Mouse (Mus musculus) limb, embryonic 15.5 days (tissue): ENCODE results near the gene Pkdcc. TPM values are rescaled to one million over a fixed set of nuclear protein-coding genes. Genes with fewer than 3 reads are reported as not detected.

ENCODE experiments used
- ATAC-seq: fragments of 200-750 bp; cut with Nextera tagmentation; 2 replicates; pipeline ENCODE4 v1.8.0; 2017; ENCODE audit warnings: low read depth, moderate TSS enrichment; ENCODE audit not compliant: insufficient number of reproducible peaks, low FRiP score, low TSS enrichment
- H3K27ac ChIP-seq: fragments of 300-500 bp; sonication (generic); 2 replicates; pipeline ENCODE4 v1.5.1; 2015; ENCODE audit warnings: moderate library complexity, mild to moderate bottlenecking, inconsistent platforms
- H3K27me3 ChIP-seq: fragments of 300-500 bp; sonication (generic); 2 replicates; pipeline ENCODE4 v1.6.1; 2015; ENCODE audit warnings: inconsistent platforms
- H3K36me3 ChIP-seq: fragments of 300-500 bp; sonication (generic); 2 replicates; pipeline ENCODE4 v1.6.1; 2015; ENCODE audit warnings: inconsistent platforms
- H3K4me1 ChIP-seq: fragments of 300-500 bp; sonication (generic); 2 replicates; pipeline ENCODE4 v1.6.1; 2015; ENCODE audit warnings: inconsistent platforms
- H3K4me2 ChIP-seq: fragments of 300-500 bp; sonication (generic); 2 replicates; pipeline ENCODE4 v1.6.1; 2015; ENCODE audit warnings: mild to moderate bottlenecking, inconsistent platforms
- H3K4me3 ChIP-seq: fragments of 300-500 bp; sonication (generic); 2 replicates; pipeline ENCODE4 v1.5.1; 2015; ENCODE audit warnings: mild to moderate bottlenecking, inconsistent platforms
- H3K9ac ChIP-seq: fragments of 300-500 bp; sonication (generic); 2 replicates; pipeline ENCODE4 v1.6.1; 2015; ENCODE audit warnings: inconsistent platforms
- H3K9me3 ChIP-seq: fragments of 300-500 bp; sonication (generic); 2 replicates; pipeline ENCODE4 v1.6.1; 2016; ENCODE audit warnings: inconsistent platforms
- WGBS: fragments of 180-500 bp; shearing (Covaris S2); methylation state at CpG from one replicate; pipeline ENCODE4 v1.1.7; 2015; 5-methylcytosine and 5-hydroxymethylcytosine counted together
- polyA plus RNA-seq: library from polyadenylated mRNA; unstranded; fragments of >200 nt; fragmentation: Nextera tagmentation; extraction: Ambion mirVana; gene quantifications from 2 replicates; pipeline ENCODE4 v1.2.1, GENCODE M21; 2015

The Pkdcc gene
- polyA plus RNA-seq, 1 experiment from 2014 or later: 11.6 TPM

DNA sequence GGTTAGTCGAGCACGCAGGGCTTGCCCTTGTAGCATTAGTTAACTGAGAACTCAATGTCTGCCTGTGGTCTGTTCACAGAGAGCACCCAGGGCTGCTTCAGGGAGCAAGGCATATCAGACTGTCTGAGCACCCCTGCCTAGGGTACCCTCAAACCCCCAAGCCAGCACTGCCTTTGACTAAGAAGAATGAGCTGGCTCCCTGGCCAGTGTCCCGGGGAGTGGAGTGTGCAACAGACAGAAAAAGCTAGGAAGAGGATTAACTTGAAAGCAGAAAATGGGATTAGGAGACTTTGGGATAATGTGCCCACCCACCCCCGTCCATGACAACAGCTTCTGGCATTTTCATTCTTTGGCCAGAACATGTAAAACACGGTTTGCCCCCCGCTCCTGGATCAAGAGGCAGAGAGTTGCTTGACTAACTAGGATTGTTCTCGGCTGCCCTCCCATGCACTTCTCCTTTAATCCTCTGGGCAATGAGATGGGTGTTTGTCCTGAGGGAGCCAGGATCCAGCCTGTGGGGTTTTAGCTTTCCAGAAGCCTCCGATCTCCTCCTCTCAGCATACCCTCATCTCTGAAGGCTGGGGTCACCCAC lies 11.4 kb downstream of the Pkdcc start:
- 66% methylated on average over 8 of the region's 8 CpGs for WGBS
- H3K27me3 ChIP-seq: peaks cover 63% of the 10 kb centered on the region
- ATAC-seq: no peak
- no peak overlapping the region for H3K9ac ChIP-seq
- peaks cover 19% of the 10 kb centered on the region for H3K4me1 ChIP-seq
- H3K9me3 ChIP-seq: no peaks in the 10 kb centered on the region
- H3K36me3 ChIP-seq: peaks cover 24% of the 10 kb centered on the region
- H3K4me3 ChIP-seq: no peak overlapping the region
- H3K4me2 ChIP-seq: no peak overlapping the region
- no peak overlapping the region for H3K27ac ChIP-seq

DNA sequence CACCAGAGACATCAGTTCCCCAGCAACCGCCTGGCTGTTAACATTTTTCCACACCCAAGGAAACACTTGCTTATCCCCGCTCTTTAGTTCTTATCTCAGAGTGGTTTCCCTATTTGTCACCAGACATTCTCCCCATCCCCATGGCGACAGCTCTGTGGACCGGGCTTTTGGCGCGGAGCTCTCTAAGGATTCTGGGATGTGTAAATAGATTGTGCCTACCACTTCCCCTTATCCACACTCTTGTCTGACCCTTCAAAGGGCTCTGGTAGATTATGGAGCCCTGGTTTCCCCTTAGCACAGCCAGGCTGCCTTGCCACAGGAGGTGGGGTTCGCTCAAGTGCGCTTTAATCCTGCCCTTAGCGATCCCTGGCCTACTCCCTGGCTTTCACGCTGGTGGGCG lies 16.3 kb downstream of the Pkdcc start:
- ATAC-seq: no peak
- Histone ChIP-seq H3K4me3 (no peak overlapping the region), H3K27me3 (peaks cover 26% of the 10 kb centered on the region), H3K36me3 (no peaks in the 10 kb centered on the region), H3K27ac (no peak overlapping the region), H3K4me2 (no peak overlapping the region), H3K9me3 (no peaks in the 10 kb centered on the region), H3K4me1 (no peaks in the 10 kb centered on the region), H3K9ac (no peak overlapping the region)
- WGBS: 65% methylated on average over 11 of the region's 11 CpGs

DNA sequence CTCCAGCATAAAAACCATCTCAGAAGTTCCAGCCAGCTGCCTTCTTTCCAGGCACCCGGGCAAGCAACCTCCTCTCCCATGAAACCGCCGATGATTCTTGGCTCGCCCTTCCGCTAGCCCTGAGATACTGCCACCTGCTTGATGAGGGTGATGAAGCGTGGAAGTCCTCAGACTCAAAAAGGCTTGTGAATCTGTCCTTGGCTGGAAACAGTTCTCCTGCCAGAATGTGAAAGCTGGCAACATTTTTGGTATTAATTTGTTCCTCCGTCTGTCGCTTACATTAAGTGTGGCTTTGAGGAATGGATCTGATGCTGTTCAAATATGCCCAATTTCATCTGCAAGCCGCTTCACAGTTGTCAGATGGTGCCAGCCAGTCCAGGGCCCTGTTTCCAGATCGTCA lies 20.1 kb downstream of the Pkdcc start:
- peaks cover 19% of the 10 kb centered on the region; the same call in 1 of the 2 replicates for H3K27me3 ChIP-seq

DNA sequence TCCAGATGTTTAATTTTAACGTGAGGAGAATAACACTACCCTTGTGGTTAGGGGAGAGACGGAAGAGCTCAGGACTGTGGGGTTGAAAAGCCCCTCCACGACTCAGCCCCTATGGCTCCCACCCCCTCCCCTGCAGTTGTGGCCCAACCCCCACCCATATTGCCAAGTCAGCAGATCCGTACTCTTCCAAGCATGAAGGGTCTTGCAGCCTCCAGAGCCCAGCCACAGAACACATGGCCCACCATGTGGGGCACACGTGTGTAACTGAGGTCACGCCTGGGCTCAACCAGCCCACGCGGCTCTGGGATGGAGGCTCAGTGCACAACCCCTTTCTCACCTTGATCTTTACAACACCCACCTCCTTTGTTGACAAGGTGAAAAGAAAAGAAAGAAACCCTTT lies 21.1 kb downstream of the Pkdcc start:
- H3K4me3 ChIP-seq: no peak overlapping the region
- no peak overlapping the region for H3K27ac ChIP-seq
- H3K27me3 ChIP-seq: peaks cover 14% of the 10 kb centered on the region; the same call in 1 of the 2 replicates
- no peak overlapping the region for H3K4me2 ChIP-seq
- no peak for ATAC-seq
- 0 out of 2 replicates have a peak, but pooled peaks cover 6% of the 10 kb centered on the region for H3K4me1 ChIP-seq
- no peak overlapping the region for H3K9ac ChIP-seq
- H3K36me3 ChIP-seq: no peaks in the 10 kb centered on the region
- H3K9me3 ChIP-seq: no peaks in the 10 kb centered on the region
- 65% methylated on average over 8 of the region's 8 CpGs for WGBS

More for the DNA sequence above, 20.1 kb downstream of the Pkdcc start:
- Histone ChIP-seq H3K36me3 (no peaks in the 10 kb centered on the region), H3K4me3 (no peak overlapping the region), H3K27ac (no peak overlapping the region), H3K4me1 (0 out of 2 replicates have a peak, but pooled peaks cover 6% of the 10 kb centered on the region), H3K9me3 (no peaks in the 10 kb centered on the region), H3K9ac (no peak overlapping the region), H3K4me2 (no peak overlapping the region)
- ATAC-seq: no peak
- 80% methylated on average over 10 of the region's 10 CpGs for WGBS

DNA sequence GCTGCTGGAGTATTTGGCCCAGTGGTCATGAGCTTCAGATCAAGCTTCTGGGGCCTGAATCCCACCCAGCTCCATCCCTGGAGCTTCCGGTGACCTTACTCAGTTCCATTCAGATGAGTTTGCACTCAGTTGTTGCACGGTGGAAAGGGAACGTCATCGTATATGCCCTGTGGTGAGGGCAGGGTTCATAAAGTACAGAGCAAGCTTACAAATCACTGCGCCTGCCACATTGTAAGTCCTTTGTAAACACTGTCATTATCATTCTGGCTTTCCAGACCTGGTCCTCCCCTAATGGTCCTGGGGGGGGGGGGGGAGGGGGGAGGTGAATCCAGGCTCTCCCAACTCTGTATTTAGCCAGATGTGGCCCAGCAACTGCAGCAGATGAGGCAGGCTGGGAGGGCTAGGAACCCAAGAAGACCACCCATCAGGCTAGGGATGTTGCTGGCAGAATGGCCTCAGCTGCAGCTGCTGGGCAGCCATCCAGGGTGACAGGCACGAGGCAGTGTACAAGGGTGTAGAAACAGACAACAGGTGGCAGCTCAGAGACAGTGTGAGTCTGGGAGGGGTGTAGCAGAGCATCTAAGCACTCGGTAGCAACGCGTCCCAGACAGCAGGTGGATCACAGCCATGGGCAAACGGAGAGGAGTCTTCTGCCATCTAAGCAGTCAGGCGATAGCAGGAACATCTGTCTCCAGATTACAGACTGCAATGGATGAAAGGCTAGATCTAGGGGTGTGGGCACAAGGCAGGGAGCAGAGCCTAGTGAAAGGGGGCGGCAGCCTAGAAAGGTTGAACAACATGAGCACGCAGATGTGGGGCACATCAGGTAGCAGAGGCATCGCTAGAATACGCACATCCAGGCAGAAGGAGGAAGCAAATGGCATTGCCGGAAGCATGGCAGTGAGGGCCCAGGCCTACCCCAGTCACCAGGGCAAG lies 23.3 kb downstream of the Pkdcc start:
- H3K4me2 ChIP-seq: no peak overlapping the region
- no peaks in the 10 kb centered on the region for H3K36me3 ChIP-seq
- H3K9me3 ChIP-seq: no peaks in the 10 kb centered on the region
- 0 out of 2 replicates have a peak, but pooled peaks cover 6% of the 10 kb centered on the region for H3K4me1 ChIP-seq
- no peak overlapping the region for H3K27ac ChIP-seq
- H3K27me3 ChIP-seq: peaks cover 15% of the 10 kb centered on the region
- no peak overlapping the region for H3K4me3 ChIP-seq
- WGBS: 55% methylated on average over 16 of the region's 16 CpGs
- peak; percentile 79 for ATAC-seq
- no peak overlapping the region for H3K9ac ChIP-seq

GRCm38 (mm10) chr17:83244502-83244901 lies 29.4 kb downstream of the Pkdcc start:
- H3K36me3 ChIP-seq: no peaks in the 10 kb centered on the region
- H3K9me3 ChIP-seq: no peaks in the 10 kb centered on the region
- ATAC-seq: no peak
- WGBS: 78% methylated on average over 1 of the region's 1 CpGs
- peaks cover 40% of the 10 kb centered on the region for H3K27me3 ChIP-seq
- H3K4me1 ChIP-seq: no peaks in the 10 kb centered on the region
- H3K4me3 ChIP-seq: no peak overlapping the region
- no peak overlapping the region for H3K4me2 ChIP-seq
- H3K27ac ChIP-seq: no peak overlapping the region
- H3K9ac ChIP-seq: no peak overlapping the region

DNA sequence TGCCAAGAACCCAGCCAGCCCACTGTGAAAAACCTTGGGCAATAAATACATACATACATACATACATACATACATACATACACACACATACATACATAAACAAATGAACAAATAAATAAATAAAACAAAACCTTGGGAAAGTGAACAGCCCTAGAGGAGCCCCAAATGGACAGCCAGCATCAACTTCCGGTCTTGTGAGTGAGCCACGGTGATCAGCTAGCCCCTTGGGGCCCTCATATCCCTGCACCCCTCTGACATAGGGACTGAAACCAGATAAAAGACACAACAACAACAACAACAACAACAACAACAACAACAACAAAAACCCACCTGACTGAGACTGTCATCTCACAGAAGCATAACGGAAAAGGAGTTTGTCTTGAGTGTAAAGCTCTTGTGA lies 30.4 kb downstream of the Pkdcc start:
- ATAC-seq: no peak
- H3K9ac ChIP-seq: no peak overlapping the region
- no peaks in the 10 kb centered on the region for H3K36me3 ChIP-seq
- no peaks in the 10 kb centered on the region for H3K9me3 ChIP-seq
- H3K4me3 ChIP-seq: no peak overlapping the region
- no peak overlapping the region for H3K4me2 ChIP-seq
- H3K27ac ChIP-seq: no peak overlapping the region
- whole genome bisulfite sequencing: 74% methylated on average over 3 of the region's 3 CpGs
- H3K4me1 ChIP-seq: no peaks in the 10 kb centered on the region
- peaks cover 49% of the 10 kb centered on the region for H3K27me3 ChIP-seq

GRCm38 (mm10) chr17:83246090-83246489 lies 31.0 kb downstream of the Pkdcc start:
- H3K9me3 ChIP-seq: no peaks in the 10 kb centered on the region
- no peak overlapping the region for H3K4me2 ChIP-seq
- H3K9ac ChIP-seq: no peak overlapping the region
- no peak for ATAC-seq
- no peak overlapping the region for H3K4me3 ChIP-seq
- H3K4me1 ChIP-seq: no peaks in the 10 kb centered on the region
- peaks cover 52% of the 10 kb centered on the region for H3K27me3 ChIP-seq
- no peak overlapping the region for H3K27ac ChIP-seq
- WGBS: 29% methylated on average over 7 of the region's 7 CpGs
- no peaks in the 10 kb centered on the region for H3K36me3 ChIP-seq

GRCm38 (mm10) chr17:83247176-83247575 lies 32.1 kb downstream of the Pkdcc start:
- Histone ChIP-seq H3K4me2 (no peak overlapping the region), H3K4me1 (no peaks in the 10 kb centered on the region), H3K36me3 (no peaks in the 10 kb centered on the region), H3K9me3 (no peaks in the 10 kb centered on the region), H3K27me3 (peaks cover 59% of the 10 kb centered on the region), H3K27ac (no peak overlapping the region), H3K4me3 (no peak overlapping the region), H3K9ac (no peak overlapping the region)
- 55% methylated on average over 4 of the region's 4 CpGs for WGBS
- no peak for ATAC-seq

GRCm38 (mm10) chr17:83248467-83248866 lies 33.4 kb downstream of the Pkdcc start:
- Histone ChIP-seq H3K9ac (no peak overlapping the region), H3K27ac (no peak overlapping the region), H3K9me3 (no peaks in the 10 kb centered on the region), H3K4me2 (no peak overlapping the region), H3K4me3 (no peak overlapping the region), H3K27me3 (peaks cover 58% of the 10 kb centered on the region), H3K4me1 (no peaks in the 10 kb centered on the region), H3K36me3 (no peaks in the 10 kb centered on the region)
- 45% methylated on average over 2 of the region's 2 CpGs for WGBS
- ATAC-seq: no peak

DNA sequence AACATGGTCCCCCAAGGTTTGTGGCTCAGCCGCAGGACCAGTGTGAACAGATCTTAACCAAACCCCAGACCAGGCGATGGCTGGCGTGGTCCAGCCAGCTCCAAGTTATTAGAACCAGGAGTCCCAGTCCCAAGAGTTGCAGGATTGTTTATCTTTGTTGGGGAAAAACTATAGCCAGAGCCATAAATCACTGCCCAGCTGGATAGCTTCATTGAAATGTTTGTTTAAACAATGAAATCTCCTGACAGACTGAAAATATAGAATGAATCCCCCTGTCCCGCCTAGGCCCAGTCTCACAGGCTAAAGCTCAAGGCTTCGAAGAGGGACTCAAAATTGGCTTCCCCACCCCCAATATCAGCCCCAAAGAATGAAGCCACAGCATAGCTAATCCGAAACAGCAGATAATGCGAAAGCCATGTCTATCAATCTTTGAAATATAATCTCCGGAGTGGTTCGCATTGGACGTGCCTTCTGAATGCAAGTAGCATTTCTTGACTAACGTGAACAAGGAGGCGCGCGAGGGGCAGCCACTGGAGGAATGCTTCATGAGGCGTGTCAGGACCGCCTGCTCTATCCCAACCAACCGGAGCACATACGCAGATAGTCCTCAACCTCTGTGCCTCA lies 35.9 kb downstream of the Pkdcc start:
- Histone ChIP-seq H3K27ac (no peak overlapping the region), H3K27me3 (peaks cover 56% of the 10 kb centered on the region), H3K4me1 (no peaks in the 10 kb centered on the region), H3K36me3 (no peaks in the 10 kb centered on the region), H3K4me3 (no peak overlapping the region), H3K9ac (no peak overlapping the region), H3K9me3 (no peaks in the 10 kb centered on the region), H3K4me2 (no peak overlapping the region)
- 76% methylated on average over 18 of the region's 18 CpGs for WGBS
- ATAC-seq: no peak
